Mouse (Mus musculus): ENCODE measurements around the gene Ufc1. TPM values are rescaled to one million over a fixed set of nuclear protein-coding genes. Genes with fewer than 3 reads are reported as not detected.
A peak's percentile ranks its signal among the peaks of the same experiment; 100 is the strongest.

Ufc1 gene
- total and polyA plus RNA-seq, 2 experiments from 2014 or later = 96.6 to 133 TPM

GRCm38 (mm10) chr1:171271196-171271595 lies 23.6 kb downstream of the Ufc1 start:
- Histone ChIP-seq H3K4me2 (ENCODE audit: low read depth) (peak overlapping the region; percentile 96), H3K4me3 (ENCODE audit: low read depth, low read length) (peak overlapping the region; percentile 71), H3K9ac (peak overlapping the region; percentile 73; the same call in 1 of the 2 replicates), H3K4me1 (ENCODE audit: insufficient read depth) (peaks cover 8% of the 10 kb centered on the region), H3K9me3 (ENCODE audit: low read length) (no peaks in the 10 kb centered on the region), H3K27me3 (ENCODE audit: insufficient read depth, low read length) (no peaks in the 10 kb centered on the region), H3K27ac (ENCODE audit: low read depth, low read length) (peak overlapping the region; percentile 51; the same call in 1 of the 2 replicates), H3K36me3 (ENCODE audit: insufficient read depth) (peaks cover 29% of the 10 kb centered on the region)
- no peak for TF ChIP-seq CTCF (IDR thresholded peaks at IDR 0.05; ENCODE audit: low read depth)
- DNase-seq (no peak), ATAC-seq (no peak)
- 55% methylated on average over 9 of the region's 9 CpGs for WGBS

- ATAC-seq (peak; percentile 45), DNase-seq (no peak)
- Histone ChIP-seq H3K36me3 (ENCODE audit: insufficient read depth) (peaks cover 22% of the 10 kb centered on the region), H3K4me3 (ENCODE audit: low read depth, low read length) (peak overlapping the region; percentile 71), H3K4me2 (ENCODE audit: low read depth) (peak overlapping the region; percentile 96), H3K27ac (ENCODE audit: low read depth, low read length) (peak overlapping the region; percentile 51), H3K4me1 (ENCODE audit: insufficient read depth) (peaks cover 8% of the 10 kb centered on the region), H3K9ac (peak overlapping the region; percentile 73), H3K27me3 (ENCODE audit: insufficient read depth, low read length) (no peaks in the 10 kb centered on the region), H3K9me3 (ENCODE audit: low read length) (no peaks in the 10 kb centered on the region)
- TF ChIP-seq CTCF (IDR thresholded peaks at IDR 0.05; ENCODE audit: low read depth) = no peak
- 2% methylated on average over 19 of the region's 19 CpGs for WGBS
Measured at GRCm38 (mm10) chr1:171270573-171270900, 24.3 kb downstream of the Ufc1 start.

GRCm38 (mm10) chr1:171269848-171270572 lies 24.8 kb downstream of the Ufc1 start, which contains the start of gene B4galt3:
TSS of gene B4galt3 (plus strand) at chr1:171270328.
- no peaks in the 10 kb centered on the region for H3K9me3 ChIP-seq (ENCODE audit: low read length)
- no peak for TF ChIP-seq CTCF (IDR thresholded peaks at IDR 0.05; ENCODE audit: low read depth)
- H3K4me2 ChIP-seq (ENCODE audit: low read depth) = peak within 1 kb of the TSS; percentile 96
- peak within 1 kb of the TSS; percentile 71 for H3K4me3 ChIP-seq (ENCODE audit: low read depth, low read length)
- peaks cover 8% of the 10 kb centered on the region for H3K4me1 ChIP-seq (ENCODE audit: insufficient read depth)
- peak within 1 kb of the TSS; percentile 73 for H3K9ac ChIP-seq
- peak; percentile 92 for DNase-seq
- no peaks in the 10 kb centered on the region for H3K27me3 ChIP-seq (ENCODE audit: insufficient read depth, low read length)
- peak within 1 kb of the TSS; percentile 51 for H3K27ac ChIP-seq (ENCODE audit: low read depth, low read length)
- 3% methylated on average over 36 of the region's 36 CpGs for WGBS
- H3K36me3 ChIP-seq (ENCODE audit: insufficient read depth) = peaks cover 17% of the 10 kb centered on the region
- ATAC-seq = peak; percentile 97

GRCm38 (mm10) chr1:171268341-171268740 lies 26.5 kb downstream of the Ufc1 start:
- DNase-seq = no peak
- H3K27me3 ChIP-seq (ENCODE audit: insufficient read depth, low read length) = no peaks in the 10 kb centered on the region
- H3K27ac ChIP-seq (ENCODE audit: low read depth, low read length) = no peak overlapping the region
- TF ChIP-seq CTCF (IDR thresholded peaks at IDR 0.05; ENCODE audit: low read depth) = no peak
- H3K4me1 ChIP-seq (ENCODE audit: insufficient read depth) = peaks cover 15% of the 10 kb centered on the region
- 56% methylated on average over 1 of the region's 1 CpGs for WGBS
- H3K9me3 ChIP-seq (ENCODE audit: low read length) = no peaks in the 10 kb centered on the region
- ATAC-seq = no peak
- H3K9ac ChIP-seq = no peak overlapping the region
- no peak overlapping the region for H3K4me3 ChIP-seq (ENCODE audit: low read depth, low read length)
- H3K4me2 ChIP-seq (ENCODE audit: low read depth) = no peak overlapping the region
- H3K36me3 ChIP-seq (ENCODE audit: insufficient read depth) = peaks cover under 1% of the 10 kb centered on the region; the same call in 1 of the 2 replicates

- no peak overlapping the region for H3K4me3 ChIP-seq (ENCODE audit: low read depth, low read length)
- WGBS = 76% methylated on average over 4 of the region's 4 CpGs
- DNase-seq (no peak), ATAC-seq (no peak)
- no peaks in the 10 kb centered on the region for H3K9me3 ChIP-seq (ENCODE audit: low read length)
- H3K4me1 ChIP-seq (ENCODE audit: insufficient read depth) = peaks cover 17% of the 10 kb centered on the region
- no peak for TF ChIP-seq CTCF (IDR thresholded peaks at IDR 0.05; ENCODE audit: low read depth)
- H3K4me2 ChIP-seq (ENCODE audit: low read depth) = no peak overlapping the region
- no peak overlapping the region for H3K9ac ChIP-seq
- H3K27me3 ChIP-seq (ENCODE audit: insufficient read depth, low read length) = no peaks in the 10 kb centered on the region
- H3K36me3 ChIP-seq (ENCODE audit: insufficient read depth) = no peaks in the 10 kb centered on the region
- H3K27ac ChIP-seq (ENCODE audit: low read depth, low read length) = no peak overlapping the region
Measured at GRCm38 (mm10) chr1:171265971-171266744, 28.7 kb downstream of the Ufc1 start.

GRCm38 (mm10) chr1:171263666-171264461 lies 31.0 kb downstream of the Ufc1 start:
- DNase-seq (no peak), ATAC-seq (no peak)
- Histone ChIP-seq H3K4me3 (ENCODE audit: low read depth, low read length) (no peak overlapping the region), H3K27me3 (ENCODE audit: insufficient read depth, low read length) (no peaks in the 10 kb centered on the region), H3K4me2 (ENCODE audit: low read depth) (peak overlapping the region; percentile 50), H3K9me3 (ENCODE audit: low read length) (no peaks in the 10 kb centered on the region), H3K27ac (ENCODE audit: low read depth, low read length) (peak overlapping the region; percentile 82), H3K9ac (no peak overlapping the region), H3K36me3 (ENCODE audit: insufficient read depth) (0 out of 2 replicates have a peak, but pooled peaks cover 4% of the 10 kb centered on the region), H3K4me1 (ENCODE audit: insufficient read depth) (peaks cover 12% of the 10 kb centered on the region; the same call in 1 of the 2 replicates)
- 66% methylated on average over 3 of the region's 3 CpGs for WGBS
- peak; percentile 41 for TF ChIP-seq CTCF (IDR thresholded peaks at IDR 0.05; ENCODE audit: low read depth)
